Mouse (Mus musculus): ENCODE measurements around the gene Zfp335. TPM values are rescaled to one million over a fixed set of nuclear protein-coding genes. Genes with fewer than 3 reads are reported as not detected.

Gene Zfp335
- total and polyA plus RNA-seq, 2 experiments from 2014 or later, result 11.1 to 29.0 TPM

GRCm38 (mm10) chr2:164947506-164947905, 35.9 kb upstream of the Zfp335 start:
- Histone ChIP-seq H3K9ac (replicated peaks; ENCODE audit: low read length, poor library complexity, severe bottlenecking) (no peak overlapping the region), H3K4me1 (ENCODE audit: insufficient read depth, low read length) (no peaks in the 10 kb centered on the region), H3K27me3 (ENCODE audit: insufficient read depth, low read length) (peaks cover 30% of the 10 kb centered on the region), H3K27ac (ENCODE audit: low read depth, low read length) (no peak overlapping the region), H3K4me2 (ENCODE audit: low read depth, low read length, poor library complexity, severe bottlenecking) (no peak overlapping the region), H3K9me3 (ENCODE audit: low read length) (no peaks in the 10 kb centered on the region), H3K4me3 (ENCODE audit: low read depth, low read length) (no peak overlapping the region), H3K36me3 (ENCODE audit: insufficient read depth, low read length) (no peaks in the 10 kb centered on the region)
- 25% methylated on average over 4 of the region's 4 CpGs for WGBS
- ATAC-seq (ENCODE audit: low FRiP score) (no peak), DNase-seq (ENCODE audit: low spot score) (no peak)
- TF ChIP-seq CTCF (IDR thresholded peaks at IDR 0.05), result no peak

GRCm38 (mm10) chr2:164942692-164943290, 31.2 kb upstream of the Zfp335 start:
- ATAC-seq (ENCODE audit: low FRiP score) (no peak), DNase-seq (ENCODE audit: low spot score) (no peak)
- Histone ChIP-seq H3K27me3 (ENCODE audit: insufficient read depth, low read length) (0 out of 2 replicates have a peak, but pooled peaks cover 3% of the 10 kb centered on the region), H3K4me1 (ENCODE audit: insufficient read depth, low read length) (0 out of 2 replicates have a peak, but pooled peaks cover 14% of the 10 kb centered on the region), H3K4me2 (ENCODE audit: low read depth, low read length, poor library complexity, severe bottlenecking) (no peak overlapping the region), H3K9ac (replicated peaks; ENCODE audit: low read length, poor library complexity, severe bottlenecking) (no peak overlapping the region), H3K9me3 (ENCODE audit: low read length) (no peaks in the 10 kb centered on the region), H3K4me3 (ENCODE audit: low read depth, low read length) (no peak overlapping the region), H3K36me3 (ENCODE audit: insufficient read depth, low read length) (no peaks in the 10 kb centered on the region), H3K27ac (ENCODE audit: low read depth, low read length) (no peak overlapping the region)
- no peak for TF ChIP-seq CTCF (IDR thresholded peaks at IDR 0.05)
- 18% methylated on average over 5 of the region's 5 CpGs for WGBS

- Histone ChIP-seq H3K4me2 (ENCODE audit: low read depth, low read length, poor library complexity, severe bottlenecking) (peak within 1 kb of the TSS; percentile 67; the same call in 1 of the 2 replicates), H3K27me3 (ENCODE audit: insufficient read depth, low read length) (0 out of 2 replicates have a peak, but pooled peaks cover 3% of the 10 kb centered on the region), H3K4me3 (ENCODE audit: low read depth, low read length) (no peak within 1 kb of the TSS), H3K4me1 (ENCODE audit: insufficient read depth, low read length) (0 out of 2 replicates have a peak, but pooled peaks cover 14% of the 10 kb centered on the region), H3K27ac (ENCODE audit: low read depth, low read length) (peak within 1 kb of the TSS; percentile 80), H3K36me3 (ENCODE audit: insufficient read depth, low read length) (no peaks in the 10 kb centered on the region), H3K9me3 (ENCODE audit: low read length) (no peaks in the 10 kb centered on the region), H3K9ac (replicated peaks; ENCODE audit: low read length, poor library complexity, severe bottlenecking) (0 out of 2 replicates have a peak within 1 kb of the TSS, but pooled peaks have one; percentile 1)
- no peak for TF ChIP-seq CTCF (IDR thresholded peaks at IDR 0.05)
- DNase-seq (ENCODE audit: low spot score), result no peak
- ATAC-seq (ENCODE audit: low FRiP score), result no peak
- 30% methylated on average over 10 of the region's 10 CpGs for WGBS
Measured at GRCm38 (mm10) chr2:164940140-164940830, 28.7 kb upstream of the Zfp335 start, which contains the start of gene Mmp9. TSS of gene Mmp9 (plus strand) at chr2:164940780.

- TF ChIP-seq CTCF (IDR thresholded peaks at IDR 0.05), result no peak
- Histone ChIP-seq H3K9me3 (ENCODE audit: low read length) (no peaks in the 10 kb centered on the region), H3K4me1 (ENCODE audit: insufficient read depth, low read length) (0 out of 2 replicates have a peak, but pooled peaks cover 14% of the 10 kb centered on the region), H3K36me3 (ENCODE audit: insufficient read depth, low read length) (no peaks in the 10 kb centered on the region), H3K4me2 (ENCODE audit: low read depth, low read length, poor library complexity, severe bottlenecking) (peak overlapping the region; percentile 67), H3K9ac (replicated peaks; ENCODE audit: low read length, poor library complexity, severe bottlenecking) (0 out of 2 replicates have a peak overlapping the region, but pooled peaks have one; percentile 52), H3K27me3 (ENCODE audit: insufficient read depth, low read length) (0 out of 2 replicates have a peak, but pooled peaks cover 3% of the 10 kb centered on the region), H3K4me3 (ENCODE audit: low read depth, low read length) (peak overlapping the region; percentile 36), H3K27ac (ENCODE audit: low read depth, low read length) (peak overlapping the region; percentile 80)
- ATAC-seq (ENCODE audit: low FRiP score) (peak; percentile 59), DNase-seq (ENCODE audit: low spot score) (peak; percentile 43)
- WGBS, result under 1% methylated on average over 11 of the region's 11 CpGs
Measured at GRCm38 (mm10) chr2:164939106-164939505, 27.5 kb upstream of the Zfp335 start.

- Histone ChIP-seq H3K4me2 (ENCODE audit: low read depth, low read length, poor library complexity, severe bottlenecking) (peak overlapping the region; percentile 67), H3K4me3 (ENCODE audit: low read depth, low read length) (peak overlapping the region; percentile 36), H3K27ac (ENCODE audit: low read depth, low read length) (peak overlapping the region; percentile 80), H3K36me3 (ENCODE audit: insufficient read depth, low read length) (no peaks in the 10 kb centered on the region), H3K9me3 (ENCODE audit: low read length) (no peaks in the 10 kb centered on the region), H3K27me3 (ENCODE audit: insufficient read depth, low read length) (0 out of 2 replicates have a peak, but pooled peaks cover 3% of the 10 kb centered on the region), H3K4me1 (ENCODE audit: insufficient read depth, low read length) (0 out of 2 replicates have a peak, but pooled peaks cover 14% of the 10 kb centered on the region), H3K9ac (replicated peaks; ENCODE audit: low read length, poor library complexity, severe bottlenecking) (peak overlapping the region; percentile 52; the same call in 1 of the 2 replicates)
- DNase-seq (ENCODE audit: low spot score) (peak; percentile 79), ATAC-seq (ENCODE audit: low FRiP score) (peak; percentile 90)
- TF ChIP-seq CTCF (IDR thresholded peaks at IDR 0.05), result no peak
- WGBS, result 3% methylated on average over 39 of the region's 39 CpGs
Measured at GRCm38 (mm10) chr2:164938146-164939091, 26.9 kb upstream of the Zfp335 start.
